Mouse (Mus musculus) spleen, adult 2 months (tissue): ENCODE data around the gene Elmsan1.

Source experiments
- CTCF ChIP-seq: fragments of 200-500 bp; IDR thresholded peaks from 2 replicates; pipeline ENCODE4 v1.5.1; 2011; ENCODE audit warnings: mild to moderate bottlenecking, inconsistent platforms; ENCODE audit not compliant: insufficient read depth, insufficient read length, insufficient replicate concordance; ENCODE audit errors: extremely low read depth
- POLR2A ChIP-seq: fragments of 200-500 bp; IDR thresholded peaks from 2 replicates; pipeline ENCODE4 v1.6.1; 2011; ENCODE audit warnings: low read depth, low read length, inconsistent platforms

DNA sequence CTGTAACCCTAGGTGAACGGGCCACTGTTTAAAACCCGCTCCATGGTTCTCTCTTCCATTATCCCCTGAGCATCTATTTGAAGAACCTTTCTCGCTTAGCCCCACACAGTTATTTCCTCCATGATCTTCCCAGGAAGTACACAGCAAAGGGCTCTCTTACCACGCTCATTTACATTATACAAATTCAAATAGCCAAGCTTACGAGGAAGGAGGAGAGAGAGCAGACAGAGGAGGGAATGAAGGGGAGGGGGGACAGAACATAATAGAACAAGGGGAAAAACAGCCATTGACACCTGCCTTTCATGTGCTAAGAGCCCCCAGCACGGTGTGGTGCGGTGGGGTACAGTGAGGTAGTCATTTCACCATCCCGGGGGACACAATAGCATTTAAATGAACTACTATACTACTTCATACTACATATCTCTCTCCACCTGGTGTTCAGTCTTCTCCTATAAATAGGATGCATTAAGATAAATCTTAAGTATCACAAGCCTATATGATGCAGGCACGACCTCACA, 7.6 kb downstream of the Elmsan1 start:
- TF ChIP-seq CTCF (no peak), POLR2A (no peak)
